Mouse (Mus musculus) megakaryocyte, embryonic 14.5 days (primary cell): ENCODE measurements around the gene Fgfr2. TPM values are rescaled to one million over a fixed set of nuclear protein-coding genes. Genes with fewer than 3 reads are reported as not detected.

ENCODE experiments used
- H3K27me3 ChIP-seq: replicated peaks from 2 replicates; pipeline ENCODE3; 2012; ENCODE audit warnings: inconsistent platforms
- H3K36me3 ChIP-seq: replicated peaks from 2 replicates; pipeline ENCODE3; 2012; ENCODE audit warnings: low read length, inconsistent platforms, mixed read lengths
- H3K4me1 ChIP-seq: 2 replicates; pipeline ENCODE4 v1.6.1; 2012; ENCODE audit warnings: inconsistent platforms
- H3K4me3 ChIP-seq: replicated peaks from 2 replicates; pipeline ENCODE3; 2012; ENCODE audit warnings: moderate library complexity, mild to moderate bottlenecking, inconsistent platforms
- H3K9me3 ChIP-seq: 2 replicates; pipeline ENCODE4 v1.6.1; 2012; ENCODE audit warnings: inconsistent platforms
- FLI1 ChIP-seq: IDR thresholded peaks from 2 replicates; pipeline ENCODE4 v1.6.1; 2012; ENCODE audit warnings: low read length, inconsistent platforms, mixed read lengths
- GATA1 ChIP-seq: IDR thresholded peaks from 3 replicates; pipeline ENCODE4 v1.6.1; 2012; ENCODE audit warnings: mixed read lengths, low read length, inconsistent platforms, borderline replicate concordance
- polyA plus RNA-seq: library from polyadenylated mRNA; stranded (reverse); fragments of >175 nt; gene quantifications from 2 replicates; pipeline ENCODE4 v1.2.3, GENCODE M21; 2012; ENCODE audit warnings: low replicate concordance; ENCODE audit not compliant: insufficient read depth

Gene Fgfr2
- polyA plus RNA-seq, 1 experiment = 0.45 TPM

DNA sequence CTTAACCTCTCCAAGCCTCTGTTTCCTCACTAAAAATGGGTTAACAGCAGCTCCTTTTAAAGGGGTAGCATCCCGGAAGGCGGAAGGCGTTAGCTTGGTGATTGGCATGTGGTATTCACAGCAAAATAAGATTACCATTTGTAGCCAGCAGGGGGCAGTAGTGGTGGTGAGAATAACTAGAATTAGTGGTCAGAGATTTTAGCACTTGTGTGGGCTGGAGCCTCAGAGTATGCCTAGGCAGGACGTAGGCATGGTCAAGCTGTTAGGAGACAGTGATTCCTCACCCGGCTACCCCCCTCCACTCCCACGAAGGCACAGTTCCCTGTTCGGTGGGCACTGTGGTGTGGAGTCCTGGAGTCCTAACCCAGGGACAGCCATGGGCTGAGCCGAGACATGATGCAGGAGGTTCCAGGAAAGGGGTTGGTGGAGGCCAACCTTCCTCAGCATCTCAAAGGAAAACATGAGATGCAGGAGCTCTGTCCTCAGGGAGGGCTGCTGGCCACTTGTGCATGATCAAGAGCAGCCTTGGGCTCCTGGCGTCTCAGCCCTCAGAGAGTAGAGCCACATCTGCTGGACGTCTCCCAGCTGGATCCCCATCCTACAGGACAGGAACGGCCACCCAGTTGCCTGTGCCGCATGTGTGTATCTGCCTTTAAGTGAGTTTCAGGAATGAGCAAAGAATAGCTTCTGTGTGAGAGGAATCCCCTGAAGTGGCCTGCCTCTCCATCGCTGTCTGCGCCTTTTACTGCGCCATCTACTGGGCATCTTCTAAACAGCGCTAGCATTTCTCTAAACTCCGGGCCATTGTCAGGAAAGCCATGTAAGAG lies 2360.9 kb downstream of the Fgfr2 start:
- TF ChIP-seq FLI1 = no peak
- no peak for TF ChIP-seq GATA1
- H3K4me3 ChIP-seq = peak overlapping the region; percentile 11
- no peaks in the 10 kb centered on the region for H3K27me3 ChIP-seq
- H3K4me1 ChIP-seq = peaks cover 14% of the 10 kb centered on the region
- no peaks in the 10 kb centered on the region for H3K9me3 ChIP-seq
- no peaks in the 10 kb centered on the region for H3K36me3 ChIP-seq

DNA sequence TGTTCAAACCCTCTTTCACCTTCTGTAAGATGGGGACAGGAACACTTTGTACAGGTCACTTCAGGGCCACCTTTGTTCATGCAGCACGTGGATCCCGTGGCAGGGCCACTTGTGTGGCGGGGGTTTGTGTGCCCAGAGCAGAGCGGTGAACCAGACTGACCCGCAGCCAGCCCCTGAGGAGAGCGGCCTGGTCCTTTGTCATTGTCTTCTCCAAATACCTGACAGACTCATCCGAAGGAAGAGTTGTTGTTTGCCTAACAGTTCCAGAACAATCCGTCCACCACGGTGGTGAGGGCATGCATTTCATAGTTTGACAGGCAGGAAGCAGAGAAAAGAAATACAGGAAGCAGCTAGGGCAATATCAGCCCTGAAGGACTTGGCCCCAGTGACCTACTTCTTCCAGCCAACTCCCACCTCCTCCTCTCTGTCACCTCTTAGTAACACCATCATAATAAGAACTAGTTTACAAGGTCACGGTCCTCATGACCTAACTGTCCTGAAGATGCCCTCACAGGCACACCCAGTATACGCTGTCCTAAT lies 2365.8 kb downstream of the Fgfr2 start:
- Histone ChIP-seq H3K9me3 (no peaks in the 10 kb centered on the region), H3K27me3 (no peaks in the 10 kb centered on the region), H3K4me1 (peaks cover 26% of the 10 kb centered on the region), H3K4me3 (no peak overlapping the region), H3K36me3 (no peaks in the 10 kb centered on the region)
- no peak for TF ChIP-seq GATA1
- TF ChIP-seq FLI1 = no peak

DNA sequence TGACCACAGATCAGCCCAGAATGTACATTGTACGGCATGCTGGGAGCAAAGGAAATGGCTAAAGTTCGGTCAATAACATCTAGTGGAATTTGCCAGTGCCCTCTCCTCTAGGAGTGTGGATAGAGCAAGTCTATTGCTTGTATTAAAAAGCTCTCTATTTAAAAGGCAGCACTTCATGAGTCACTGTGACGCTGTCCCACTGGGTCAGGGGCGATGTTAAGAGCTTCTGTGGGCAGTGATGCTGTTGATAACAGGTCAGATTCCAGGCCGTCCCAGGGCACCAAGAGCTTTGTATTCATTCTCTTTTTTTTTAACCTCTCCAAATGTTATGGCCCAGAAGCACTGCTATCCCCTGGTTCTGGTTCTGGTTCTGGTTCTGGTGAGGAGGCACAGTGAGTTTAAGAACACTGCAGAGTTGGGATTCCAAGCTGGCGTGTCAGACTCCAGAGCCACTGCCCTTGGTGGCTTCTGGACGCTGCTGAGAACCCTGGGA lies 2366.8 kb downstream of the Fgfr2 start:
- Histone ChIP-seq H3K9me3 (no peaks in the 10 kb centered on the region), H3K27me3 (no peaks in the 10 kb centered on the region), H3K4me3 (no peak overlapping the region), H3K4me1 (peaks cover 23% of the 10 kb centered on the region), H3K36me3 (no peaks in the 10 kb centered on the region)
- TF ChIP-seq GATA1 (no peak), FLI1 (no peak)

DNA sequence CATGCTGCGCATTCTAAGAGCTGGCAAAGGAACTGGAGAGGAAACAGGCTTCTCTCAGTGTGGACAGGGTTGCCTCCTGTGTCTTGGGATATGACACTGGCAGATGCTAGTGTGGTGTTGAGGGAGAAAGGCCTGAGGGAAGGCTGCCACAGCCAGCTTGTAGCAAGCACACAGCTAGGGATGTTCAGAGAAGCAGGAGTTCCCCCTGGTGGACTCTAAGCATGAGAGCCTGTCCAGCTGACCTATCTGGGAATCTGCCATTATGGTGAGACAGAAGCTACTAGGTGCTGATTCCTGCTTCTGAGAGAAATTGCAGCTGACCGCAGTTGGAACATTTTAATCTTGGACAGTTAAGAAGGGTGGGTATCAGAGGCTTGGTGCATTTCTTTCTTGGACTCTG lies 2368.4 kb downstream of the Fgfr2 start:
- Histone ChIP-seq H3K27me3 (no peaks in the 10 kb centered on the region), H3K36me3 (no peaks in the 10 kb centered on the region)
- TF ChIP-seq GATA1 (no peak), FLI1 (no peak)

DNA sequence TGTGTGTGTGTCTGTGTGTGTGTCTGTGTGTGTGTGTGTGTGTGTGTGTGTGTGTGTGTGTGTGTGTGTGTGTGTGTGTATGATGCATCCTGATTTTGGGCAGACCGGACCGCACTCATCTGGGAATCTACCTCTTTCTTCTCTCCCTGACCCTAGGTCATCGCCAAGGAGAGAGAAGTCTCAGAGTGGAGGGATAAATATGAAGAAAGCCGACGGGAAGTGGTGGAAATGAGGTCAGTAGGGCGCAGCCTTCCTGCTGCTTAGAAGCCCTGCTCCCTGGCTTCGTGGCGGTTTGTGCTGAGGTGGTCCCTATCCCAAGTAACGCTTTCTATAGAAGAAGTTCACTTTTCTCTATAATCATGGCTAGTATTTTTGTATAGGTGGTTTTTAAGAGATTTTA lies 2371.5 kb downstream of the Fgfr2 start:
- Histone ChIP-seq H3K9me3 (no peaks in the 10 kb centered on the region), H3K27me3 (no peaks in the 10 kb centered on the region), H3K36me3 (no peaks in the 10 kb centered on the region), H3K4me3 (no peak overlapping the region), H3K4me1 (peaks cover 9% of the 10 kb centered on the region)
- no peak for TF ChIP-seq FLI1
- no peak for TF ChIP-seq GATA1

More for the DNA sequence above, 2368.4 kb downstream of the Fgfr2 start:
- Histone ChIP-seq H3K4me1 (peaks cover 23% of the 10 kb centered on the region), H3K4me3 (no peak overlapping the region), H3K9me3 (no peaks in the 10 kb centered on the region)

DNA sequence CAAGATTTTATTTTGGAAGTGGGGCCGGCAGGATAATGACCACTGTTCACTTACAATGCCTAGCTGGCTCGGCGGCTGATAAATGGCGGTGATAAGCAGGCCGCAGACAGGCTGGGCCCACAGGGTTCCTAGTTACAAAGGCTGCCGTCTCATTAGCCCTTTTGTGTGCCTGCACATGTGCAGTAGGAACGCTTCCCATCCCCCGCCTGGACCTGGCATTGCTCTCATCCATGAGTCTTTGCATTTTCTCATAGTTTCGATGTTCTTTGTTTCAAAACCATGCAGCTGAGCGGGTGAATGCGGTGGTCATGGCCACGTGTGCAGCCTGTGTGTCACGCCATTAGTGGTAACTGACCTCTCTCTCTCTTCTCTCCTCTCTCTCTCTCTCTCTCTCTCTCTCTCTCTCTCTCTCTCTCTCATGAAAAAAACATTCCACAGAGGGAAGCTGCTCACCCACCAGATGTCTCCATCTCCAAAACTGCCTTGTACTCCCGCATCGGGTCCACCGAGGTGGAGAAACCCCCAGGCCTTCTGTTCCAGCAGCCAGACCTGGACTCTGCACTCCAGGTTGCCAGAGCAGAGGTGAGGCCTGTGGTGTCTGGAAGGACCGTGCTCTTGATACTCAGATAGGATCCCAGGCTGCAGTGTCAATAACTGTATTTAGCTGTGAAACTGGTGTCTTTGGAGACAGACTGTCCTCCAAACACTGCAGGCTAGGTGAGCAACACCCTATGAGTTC lies 2372.2 kb downstream of the Fgfr2 start:
- Histone ChIP-seq H3K4me3 (no peak overlapping the region), H3K36me3 (no peaks in the 10 kb centered on the region), H3K9me3 (no peaks in the 10 kb centered on the region), H3K4me1 (peaks cover 1% of the 10 kb centered on the region; the same call in 1 of the 2 replicates), H3K27me3 (no peaks in the 10 kb centered on the region)
- TF ChIP-seq FLI1 (no peak), GATA1 (no peak)

DNA sequence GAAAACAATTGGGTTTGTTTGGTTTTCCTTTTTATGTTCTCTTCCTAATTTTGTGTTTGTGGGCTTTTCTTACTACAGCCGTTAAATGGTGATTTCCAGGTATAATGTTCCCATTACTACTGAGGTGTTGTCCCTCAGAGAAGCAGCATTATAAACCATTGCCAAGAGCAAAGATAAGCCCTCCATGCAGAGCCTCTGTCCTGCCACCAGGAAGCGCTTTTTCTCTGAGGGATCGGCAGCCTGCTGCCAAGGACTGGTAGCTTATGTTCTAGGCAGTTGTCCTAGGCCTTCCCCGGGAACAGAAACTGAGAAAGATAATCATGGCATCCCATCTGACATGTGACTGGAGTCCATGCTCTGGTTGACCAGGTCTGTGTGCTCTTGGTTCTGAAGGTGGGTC lies 2374.0 kb downstream of the Fgfr2 start:
- Histone ChIP-seq H3K9me3 (no peaks in the 10 kb centered on the region), H3K27me3 (peaks cover 5% of the 10 kb centered on the region)
- TF ChIP-seq GATA1 = no peak
- TF ChIP-seq FLI1 = no peak

DNA sequence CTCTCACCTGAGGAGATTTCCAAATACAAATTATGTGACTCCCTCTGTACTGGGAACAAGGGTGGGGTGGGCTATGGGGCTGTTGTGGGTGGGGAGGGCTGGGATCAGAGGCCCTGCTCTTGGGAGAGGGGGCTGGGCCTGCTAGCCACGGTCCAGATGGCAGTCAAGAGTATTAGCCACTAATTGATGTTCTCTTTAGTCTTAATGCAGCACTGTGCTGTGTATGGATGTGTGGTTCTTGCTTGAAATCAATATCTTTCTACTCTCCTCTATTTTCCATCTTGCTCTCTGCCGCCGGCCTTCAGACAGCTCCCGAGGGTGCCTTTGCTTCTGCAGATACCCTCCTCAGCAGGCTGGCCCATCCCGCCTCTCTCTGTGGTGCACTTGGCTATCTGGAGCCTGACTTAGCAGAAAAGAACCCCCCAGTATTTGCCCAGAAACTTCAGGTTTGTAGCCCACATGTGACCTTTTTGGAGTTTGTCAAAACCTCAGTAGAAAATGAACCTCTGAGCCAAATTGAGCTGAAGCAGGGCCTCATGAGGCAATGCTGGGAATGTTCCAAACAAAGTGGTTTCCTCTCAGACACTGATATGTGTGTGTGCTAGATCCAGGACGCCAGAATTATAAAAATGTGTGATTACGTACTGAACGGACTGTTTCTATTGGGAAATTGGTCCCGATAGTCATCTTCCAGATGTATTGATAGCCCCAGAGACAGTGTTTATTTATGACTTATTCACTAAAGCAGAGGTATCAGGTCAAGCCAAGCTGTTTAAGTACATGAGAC lies 2379.7 kb downstream of the Fgfr2 start:
- TF ChIP-seq FLI1 (no peak), GATA1 (no peak)
- peaks cover 10% of the 10 kb centered on the region for H3K36me3 ChIP-seq
- no peaks in the 10 kb centered on the region for H3K9me3 ChIP-seq
- H3K4me3 ChIP-seq = no peak overlapping the region
- peaks cover 5% of the 10 kb centered on the region for H3K27me3 ChIP-seq
- H3K4me1 ChIP-seq = no peaks in the 10 kb centered on the region

More for the DNA sequence above, 2374.0 kb downstream of the Fgfr2 start:
- no peaks in the 10 kb centered on the region for H3K36me3 ChIP-seq
- no peaks in the 10 kb centered on the region for H3K4me1 ChIP-seq
- no peak overlapping the region for H3K4me3 ChIP-seq

DNA sequence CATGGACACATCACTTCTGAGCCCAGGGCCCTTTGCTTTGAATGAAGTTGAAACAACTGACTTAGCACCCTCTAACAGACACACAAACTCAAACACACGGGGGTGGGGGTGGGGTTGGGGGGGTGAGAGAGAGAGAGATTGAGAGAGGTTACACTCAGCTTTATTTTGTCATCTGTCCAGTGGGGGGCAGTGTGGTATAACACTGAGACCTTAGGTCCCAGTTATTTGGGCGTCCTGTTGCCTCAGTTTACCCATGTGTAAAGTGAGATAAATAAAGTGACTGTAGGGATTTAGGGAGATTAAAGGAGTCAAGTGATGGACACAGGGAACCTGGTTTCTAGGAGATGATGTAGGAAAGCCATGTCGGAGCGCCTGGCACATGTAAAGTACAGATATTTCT lies 2382.1 kb downstream of the Fgfr2 start:
- no peaks in the 10 kb centered on the region for H3K4me1 ChIP-seq
- peaks cover 10% of the 10 kb centered on the region for H3K36me3 ChIP-seq
- no peak overlapping the region for H3K4me3 ChIP-seq
- TF ChIP-seq FLI1 = no peak
- no peak for TF ChIP-seq GATA1
- peaks cover 5% of the 10 kb centered on the region for H3K27me3 ChIP-seq
- no peaks in the 10 kb centered on the region for H3K9me3 ChIP-seq
